Comparison of ENCODE assay signal across 12 mouse cellular contexts in the genomic region with DNA sequence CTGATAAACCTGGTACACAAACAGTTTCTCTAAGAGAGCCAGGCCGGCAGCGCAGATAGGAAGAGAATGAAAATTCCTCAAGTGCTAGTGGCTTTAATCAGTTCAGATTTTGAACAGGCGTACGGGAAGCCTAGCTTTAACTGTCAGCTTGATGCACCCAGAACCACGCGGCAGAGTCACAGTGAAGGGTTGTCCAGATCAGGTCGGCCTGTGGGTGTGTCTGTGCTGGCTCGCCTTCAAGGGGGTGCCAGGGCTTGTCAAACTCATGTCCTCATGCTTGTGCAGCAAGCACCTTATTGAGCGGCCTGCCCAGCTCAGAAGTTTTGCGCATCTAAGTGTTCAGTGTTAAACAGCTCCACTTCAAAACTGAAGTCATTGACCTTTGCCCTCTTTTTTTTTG.
"Had no signal": no experiment of that assay in that cellular context is flagged by ENCODE, and none has a peak within 500 bp of the region (broad histone marks: within the 10 kb centered on the region; RNA-seq: fewer than 3 reads in every experiment).

No protein-coding gene starts in this region.

- H3K27me3 ChIP-seq: limb, embryonic 15.5 days; midbrain, embryonic 15.5 days; neural tube, embryonic 12.5 days had no signal

- ATAC-seq: midbrain, embryonic 15.5 days had no signal

- H3K36me3 ChIP-seq: midbrain, embryonic 15.5 days; neural tube, embryonic 12.5 days had no signal

- H3K4me3 ChIP-seq: limb, embryonic 15.5 days; midbrain, embryonic 15.5 days; neural tube, embryonic 12.5 days had no signal

- H3K9me3 ChIP-seq: limb, embryonic 15.5 days; midbrain, embryonic 15.5 days; neural tube, embryonic 12.5 days had no signal

- H3K27ac ChIP-seq: liver, embryonic 14.5 days; midbrain, embryonic 15.5 days; neural tube, embryonic 12.5 days had no signal

- H3K4me1 ChIP-seq: midbrain, embryonic 15.5 days had no signal

- H3K4me2 ChIP-seq: limb, embryonic 15.5 days; midbrain, embryonic 11.5 days; midbrain, embryonic 15.5 days; neural tube, embryonic 12.5 days had no signal

- DNase-seq: kidney, postnatal 36 days; layer of hippocampus, adult 9-11 months; layer of hippocampus, postnatal 36 days; lung, adult 18-20 months; lung, postnatal 36 days; thymus, adult 18-20 months; thymus, postnatal 14 days had no signal

- H3K9ac ChIP-seq: limb, embryonic 15.5 days; liver, embryonic 14.5 days; midbrain, embryonic 15.5 days; neural tube, embryonic 12.5 days had no signal
